Mouse (Mus musculus) 416B (cell line): ENCODE measurements at regions not wholly inside any gene's neighbourhood (a gene's known extent, or its start where the extent isn't known, plus 50 kb on each side); places are given as distances from the start of the nearest gene placed in this dataset.

ENCODE experiments used
- DNase-seq: peaks from one replicate; pipeline ENCODE4 v3.0.0; 2011; ENCODE audit warnings: low read depth

DNA sequence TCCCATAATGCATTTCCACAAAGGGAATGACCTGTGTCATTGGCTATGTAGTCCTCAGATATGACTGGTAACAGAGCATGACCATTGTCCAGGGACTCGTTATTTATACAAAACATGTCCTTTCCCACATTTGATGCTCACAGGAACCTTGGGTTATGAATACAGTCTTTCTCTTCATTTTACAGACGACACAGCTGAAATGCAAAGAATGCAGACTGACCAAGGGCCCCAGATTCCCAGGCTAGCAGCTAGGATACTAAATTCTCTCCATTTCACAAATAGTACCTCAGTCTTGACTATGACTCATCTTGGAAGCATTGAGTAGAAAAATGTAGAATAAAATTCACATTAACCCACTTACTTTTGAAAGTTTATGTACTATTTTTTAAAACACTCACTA lies 182.7 kb upstream of the Sox4 start:
- DNase-seq = no peak

DNA sequence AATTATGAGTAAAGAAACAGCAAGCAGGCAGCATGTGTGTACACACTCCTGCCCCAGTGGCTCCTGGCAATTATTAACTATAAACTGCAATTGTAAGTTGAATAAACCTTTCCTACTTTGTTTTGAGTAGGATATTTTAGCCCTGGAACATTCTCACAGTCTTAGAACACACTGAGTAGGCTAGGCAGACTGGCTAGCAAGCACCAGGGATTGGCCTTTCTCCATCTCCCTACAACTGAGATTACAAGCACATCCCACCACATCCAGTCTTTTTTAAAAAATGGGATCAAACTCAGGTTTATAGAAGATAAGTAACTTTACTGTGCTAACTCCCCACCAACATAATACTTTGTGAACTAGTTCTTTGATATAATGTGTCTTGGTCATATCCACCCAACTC lies 174.0 kb upstream of the Sox4 start:
- no peak for DNase-seq

DNA sequence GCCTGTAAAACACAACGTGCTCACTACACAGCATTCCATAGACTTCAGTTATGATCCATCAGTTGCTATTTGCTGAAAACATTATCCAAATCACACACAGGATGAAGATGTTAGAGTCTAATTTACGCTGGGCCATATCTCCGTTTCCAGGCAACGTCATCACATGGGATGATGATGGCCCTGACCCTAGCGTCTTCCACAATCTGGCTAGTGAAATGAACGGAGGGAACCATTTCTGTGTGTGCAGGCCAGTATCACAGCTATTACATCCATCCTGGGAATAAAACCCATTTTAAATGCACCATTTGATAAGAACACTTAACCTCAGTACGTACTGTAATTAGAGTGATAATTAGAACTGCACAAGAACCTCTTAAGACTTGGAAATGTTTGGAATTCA lies 170.0 kb upstream of the Sox4 start:
- DNase-seq = no peak

DNA sequence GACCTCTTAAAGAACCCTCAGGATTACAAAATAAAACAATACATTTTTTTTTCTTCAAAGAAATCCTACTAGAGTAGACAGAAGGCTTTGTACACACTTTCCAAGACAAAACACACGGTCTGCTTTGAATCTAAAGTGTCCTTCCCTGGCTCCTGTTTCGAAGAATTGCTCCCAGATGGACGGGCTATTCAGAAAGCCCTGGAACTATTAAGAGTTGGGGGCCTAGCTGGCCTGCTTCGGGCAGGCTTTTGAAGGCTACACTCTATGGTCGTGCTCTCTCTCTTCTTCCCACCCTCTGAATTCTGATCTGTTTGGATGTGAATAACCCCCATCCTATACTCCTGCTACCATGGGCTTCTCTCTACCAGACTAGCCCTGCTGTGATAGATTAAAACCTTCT lies 167.6 kb upstream of the Sox4 start:
- no peak for DNase-seq

DNA sequence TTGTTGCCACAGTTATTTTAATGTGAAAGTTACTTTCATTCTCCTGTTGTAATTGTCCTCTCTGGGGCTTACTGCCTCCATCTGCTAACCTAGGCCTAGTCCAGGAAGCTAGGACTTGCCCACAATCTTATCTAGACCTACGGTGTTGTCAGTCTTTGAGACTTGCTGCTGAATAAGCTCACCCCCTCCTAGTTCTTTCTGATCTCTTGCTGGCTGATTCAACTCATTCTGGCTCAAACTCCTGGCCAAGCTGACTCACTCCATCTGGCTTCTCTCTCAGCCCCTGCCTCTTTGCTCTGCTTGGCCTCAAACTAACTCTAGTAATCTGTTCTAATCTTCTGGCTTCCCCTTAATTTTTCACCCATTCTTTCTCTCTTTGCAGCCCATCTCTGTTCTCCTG lies 165.8 kb upstream of the Sox4 start:
- peak; percentile 65 for DNase-seq

DNA sequence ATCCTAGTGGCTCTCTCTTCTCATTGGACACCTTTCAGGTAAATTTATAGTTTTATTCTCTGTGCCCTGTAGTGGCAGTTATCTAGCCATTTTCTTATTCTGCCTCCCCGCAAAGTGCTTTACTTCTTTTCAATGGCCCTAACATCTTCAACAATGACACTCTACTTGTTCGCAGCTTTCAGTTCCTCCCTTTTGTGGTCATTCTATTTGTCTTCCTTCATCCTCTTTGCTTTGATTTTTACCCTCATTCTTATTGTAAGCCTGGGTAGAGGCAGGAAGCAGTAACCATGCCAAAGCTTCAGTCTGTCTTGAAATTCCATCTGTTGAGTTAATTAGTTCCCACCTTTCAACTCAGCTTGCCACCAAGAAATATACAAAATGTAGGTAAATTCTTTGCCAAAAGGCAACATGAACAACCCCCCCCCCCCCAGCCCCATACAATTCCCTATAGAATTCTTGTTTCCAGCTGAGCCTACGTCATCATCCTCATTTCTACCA lies 161.5 kb upstream of the Sox4 start:
- DNase-seq = no peak

DNA sequence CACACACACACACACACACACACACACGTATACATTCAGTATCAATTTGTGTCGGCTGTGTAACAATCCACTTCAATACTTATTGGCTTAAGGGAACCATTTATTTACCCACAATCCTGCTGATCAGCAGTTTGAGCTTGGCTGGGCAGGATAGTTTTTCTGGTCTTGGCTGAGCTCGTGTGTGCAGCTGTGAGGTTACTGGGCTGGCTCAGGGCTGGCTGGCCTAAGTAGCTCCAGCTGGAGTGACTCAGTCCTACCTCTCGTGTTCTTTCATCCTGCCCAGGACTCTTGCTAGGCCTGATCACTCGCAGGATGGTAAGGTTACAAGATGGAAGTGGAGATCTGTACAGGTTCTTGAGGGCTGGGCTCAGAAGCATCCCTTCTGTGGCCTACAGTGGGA lies 156.6 kb upstream of the Sox4 start:
- DNase-seq = no peak

DNA sequence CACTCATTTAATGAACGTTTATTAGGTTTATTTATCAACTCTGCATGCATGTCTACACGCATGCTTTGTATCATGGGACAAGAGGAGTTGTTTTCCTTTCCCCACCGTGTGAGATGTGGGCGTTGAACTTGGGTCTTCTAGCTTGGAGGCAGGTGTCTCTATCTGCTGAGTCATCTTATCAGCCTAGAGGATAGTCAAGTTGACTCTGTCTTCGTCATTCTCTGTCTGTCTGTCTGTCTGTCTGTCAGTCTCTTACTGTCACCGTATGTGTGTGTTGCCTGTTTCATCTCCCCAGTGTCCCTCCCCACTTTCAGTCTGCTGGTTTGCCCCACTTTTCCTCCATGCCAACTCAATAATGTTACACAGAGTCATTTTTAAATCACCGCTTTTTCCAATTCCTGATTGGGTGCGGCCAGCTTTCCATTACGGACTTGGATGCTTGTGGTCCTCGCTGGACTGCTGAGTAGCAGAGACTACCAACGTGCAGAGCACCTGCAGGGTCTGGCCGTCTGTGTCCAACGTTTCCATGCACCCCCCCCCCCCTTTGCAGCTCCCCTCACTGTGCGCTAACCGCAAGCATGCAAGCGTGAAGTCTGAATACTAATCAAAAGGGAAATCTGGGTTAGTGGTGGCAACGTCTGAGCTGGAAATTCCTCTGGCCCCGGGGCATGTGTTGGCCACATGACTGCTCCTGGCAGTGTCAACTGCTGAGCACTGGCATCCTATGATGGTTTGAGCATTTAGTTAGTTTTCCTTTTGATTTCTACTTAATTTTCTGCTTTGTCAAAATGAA lies 155.7 kb upstream of the Sox4 start:
- DNase-seq = no peak

DNA sequence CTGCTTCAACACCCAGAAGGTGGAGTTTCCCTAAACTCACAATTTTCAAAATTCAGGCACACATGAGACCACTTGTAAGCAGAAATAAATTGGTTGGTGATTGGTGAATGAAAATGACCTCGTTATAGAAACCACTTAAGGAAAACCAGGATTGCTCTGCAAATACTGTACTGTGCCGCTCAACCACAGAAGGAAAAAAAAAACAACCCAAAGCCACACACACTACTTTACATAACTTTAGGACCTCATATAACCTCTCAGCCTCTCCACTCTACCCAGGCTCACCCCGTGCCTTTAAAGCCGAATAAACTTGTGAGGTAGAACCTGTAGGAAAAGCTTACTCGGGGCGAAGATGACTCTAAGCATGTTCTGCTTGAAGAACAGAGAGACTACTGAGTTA lies 154.7 kb upstream of the Sox4 start:
- no peak for DNase-seq

DNA sequence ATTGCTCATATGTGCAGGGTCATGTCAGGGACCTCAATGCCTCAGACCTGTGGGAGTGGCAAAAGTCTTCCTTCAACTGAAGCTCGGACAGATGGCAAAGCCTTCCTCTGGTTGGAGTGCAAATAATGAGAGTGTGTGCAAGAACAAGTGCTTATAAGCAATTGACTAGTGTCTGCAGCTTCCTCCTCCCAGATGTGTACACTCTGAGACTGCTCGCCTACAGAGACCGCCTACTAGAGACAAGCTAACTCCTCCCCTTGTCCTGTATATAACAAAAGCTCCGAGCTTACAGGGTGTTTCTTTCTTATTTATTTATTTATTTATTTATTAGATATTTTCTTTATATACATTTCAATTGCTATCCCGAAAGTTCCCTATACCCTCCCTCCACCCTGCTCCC lies 138.7 kb upstream of the Sox4 start:
- no peak for DNase-seq

DNA sequence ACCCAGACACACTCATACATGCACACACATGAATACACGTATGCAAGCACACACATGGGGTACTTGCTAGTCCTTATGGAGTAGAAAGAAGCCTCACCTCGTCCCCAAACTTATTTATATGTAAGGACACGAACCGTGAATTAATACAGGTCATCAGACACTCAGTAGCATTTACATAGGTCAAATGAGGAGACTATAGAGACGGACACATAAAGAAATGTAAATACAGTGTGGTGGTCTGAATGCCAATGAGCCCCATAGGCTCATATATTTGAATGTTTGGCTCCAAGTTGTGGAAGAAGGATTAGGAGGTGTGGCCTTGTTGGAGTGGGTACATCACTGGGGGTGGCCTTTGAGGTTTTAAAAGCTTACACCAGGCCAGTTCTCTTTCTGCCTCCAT lies 133.3 kb upstream of the Sox4 start:
- DNase-seq = no peak

DNA sequence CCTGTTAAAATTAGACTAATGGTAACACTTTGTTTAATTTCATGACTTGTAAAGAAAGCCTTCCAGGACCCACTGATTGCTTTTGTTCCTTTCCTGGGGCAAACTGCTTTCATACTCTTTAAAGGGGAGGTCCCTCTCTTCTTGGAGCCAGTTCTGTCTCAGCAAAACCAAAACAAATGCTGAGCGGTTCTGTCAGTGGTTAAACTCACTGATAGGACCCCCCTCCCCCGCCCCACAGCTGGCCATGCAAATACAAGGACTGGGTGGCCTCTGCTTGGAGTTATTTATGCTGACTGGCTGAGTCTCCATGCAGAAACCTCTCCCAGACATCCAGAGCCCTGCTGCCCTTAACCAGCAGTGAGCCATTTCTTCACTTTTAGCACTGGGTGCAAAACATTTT lies 127.6 kb upstream of the Sox4 start:
- no peak for DNase-seq

DNA sequence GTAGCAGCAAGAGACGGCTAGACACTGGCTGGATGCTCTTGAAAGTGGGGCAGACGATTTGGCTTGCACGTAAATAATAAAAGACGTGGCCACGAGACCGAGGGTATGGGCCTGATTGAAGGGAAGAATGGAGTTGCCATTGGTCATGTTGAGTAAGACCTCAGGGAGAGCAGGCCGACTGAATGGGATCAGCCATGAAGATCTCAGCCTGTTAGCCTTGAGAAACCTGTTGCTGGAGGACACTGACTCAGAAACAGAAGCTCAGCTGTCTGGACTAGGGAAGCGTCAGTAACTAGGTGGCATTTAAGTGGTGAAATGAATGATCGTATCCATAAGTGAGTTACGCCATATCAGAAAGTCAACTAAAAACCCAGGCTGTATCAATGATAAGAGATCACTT lies 126.3 kb upstream of the Sox4 start:
- no peak for DNase-seq

DNA sequence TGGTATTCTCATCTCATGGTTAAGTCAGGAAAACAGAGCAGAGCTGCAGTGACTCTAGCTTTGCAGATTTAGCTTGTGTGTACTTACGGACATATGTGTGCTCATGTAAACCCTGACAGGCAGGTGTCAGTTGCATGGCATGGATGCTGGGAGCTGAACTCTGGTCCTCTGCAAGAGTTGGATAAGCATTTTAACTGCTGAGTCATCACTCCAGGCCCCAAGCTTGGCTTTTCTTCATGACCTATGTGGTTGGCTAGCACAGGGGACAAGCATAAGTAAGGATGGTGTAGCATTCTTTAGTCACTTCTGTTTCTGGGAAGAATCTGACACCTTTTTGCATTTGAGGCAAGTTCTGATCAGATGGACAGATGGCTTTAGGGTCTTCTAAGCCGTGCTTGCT lies 120.1 kb upstream of the Sox4 start:
- DNase-seq = no peak

DNA sequence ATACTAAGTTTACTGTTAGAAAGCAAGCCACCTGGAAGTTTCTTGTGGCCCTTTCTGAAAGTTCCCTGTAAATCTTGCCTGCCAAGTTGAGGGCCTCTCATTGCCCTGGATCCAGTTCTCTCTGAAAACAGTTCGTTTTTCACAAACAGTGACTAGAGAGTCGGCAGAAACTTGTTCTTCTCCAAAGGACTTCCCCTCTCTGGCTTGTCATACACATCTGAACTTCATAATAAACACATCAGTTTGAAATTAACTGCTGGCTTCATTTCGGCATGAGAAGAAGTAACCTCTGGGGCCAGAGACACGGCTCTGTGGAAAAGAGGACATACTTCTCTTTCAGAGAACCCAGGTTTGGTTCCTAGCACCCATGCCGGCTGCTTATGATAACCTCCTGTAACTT lies 110.4 kb upstream of the Sox4 start:
- DNase-seq = no peak

DNA sequence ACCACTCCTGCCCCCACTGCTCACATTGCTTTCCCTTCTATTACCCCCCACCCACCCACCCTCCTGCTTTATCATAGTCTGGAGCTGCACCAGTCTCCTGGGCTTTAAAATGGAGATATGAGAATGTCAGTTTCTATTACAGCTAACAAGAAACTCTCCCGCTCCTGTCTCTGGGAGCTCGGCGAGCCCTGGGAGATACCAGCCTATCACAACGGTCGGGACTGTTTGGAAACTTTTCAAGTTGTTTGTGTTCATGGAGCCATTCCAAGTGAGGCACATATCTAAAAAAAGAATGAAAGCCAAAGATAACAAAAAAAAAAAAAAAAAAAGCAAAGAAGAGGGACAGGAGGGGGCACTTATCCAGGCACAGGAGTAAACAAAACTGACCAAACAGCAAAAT lies 105.2 kb upstream of the Sox4 start:
- no peak for DNase-seq

DNA sequence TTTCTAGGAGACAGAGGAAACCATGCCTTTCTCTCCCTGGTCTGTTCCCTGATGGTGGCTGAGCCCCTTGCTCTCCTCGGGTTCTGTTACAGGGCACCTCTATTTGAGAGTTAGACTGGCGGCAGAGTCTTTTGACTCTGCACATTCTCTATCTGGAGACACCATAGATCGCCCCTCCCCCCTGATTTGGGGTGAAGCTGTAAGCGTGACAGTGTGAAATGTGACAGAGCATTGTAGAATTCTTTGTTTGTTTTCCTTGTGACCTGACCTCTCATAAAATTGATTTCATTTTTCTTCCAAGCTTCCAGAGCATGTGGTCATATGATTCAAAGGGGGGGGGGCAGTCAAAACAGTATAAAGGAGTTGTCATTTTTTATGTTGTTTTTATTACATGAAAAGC lies 96.2 kb upstream of the Sox4 start:
- DNase-seq = no peak

DNA sequence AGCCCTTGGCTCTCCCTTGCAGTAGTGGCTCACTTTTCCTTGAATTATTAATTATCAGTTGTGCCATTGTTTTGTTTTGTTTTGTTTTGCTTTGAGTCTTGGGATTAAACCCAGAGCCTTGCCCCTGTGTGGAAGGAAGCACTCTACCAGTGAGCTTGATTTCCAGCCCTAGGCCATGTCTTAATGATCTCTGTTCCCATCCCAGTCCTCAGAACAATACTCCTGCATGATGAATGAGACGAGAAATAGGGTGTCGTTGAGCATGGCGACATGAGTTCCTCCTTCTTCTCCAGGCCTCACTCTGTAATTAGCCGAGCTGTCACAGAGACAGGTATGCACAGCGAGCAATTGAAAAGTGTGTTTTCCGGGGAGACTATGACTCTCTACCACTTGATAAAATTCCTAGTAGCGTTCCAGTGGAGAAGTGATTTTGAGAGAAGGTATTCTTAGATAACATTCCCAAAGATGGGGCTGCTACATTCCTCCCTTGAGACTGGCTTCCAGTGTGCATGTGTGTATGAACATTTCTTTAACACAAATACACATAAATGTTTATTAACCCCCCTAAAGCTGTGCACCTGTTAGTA lies 95.6 kb upstream of the Sox4 start:
- no peak for DNase-seq

DNA sequence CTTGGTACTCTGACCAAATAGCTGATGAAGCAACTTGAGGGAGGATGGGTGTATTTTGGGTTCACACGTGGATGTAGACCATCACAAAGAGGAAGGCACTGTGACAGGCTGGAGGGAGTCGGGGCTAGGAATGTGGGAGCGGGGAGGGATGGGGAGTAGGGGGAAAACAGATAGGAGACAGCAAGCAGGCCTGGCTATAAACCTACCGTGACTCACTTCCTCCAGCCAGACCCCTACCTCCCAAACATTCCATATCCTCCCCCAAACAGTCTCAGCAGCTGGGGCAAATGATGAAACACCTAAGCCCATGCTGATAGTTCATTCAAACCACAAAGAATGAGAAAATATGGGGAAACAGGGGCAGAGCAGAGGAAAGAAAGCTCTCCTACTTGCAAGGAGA lies 91.1 kb upstream of the Sox4 start:
- DNase-seq = no peak

DNA sequence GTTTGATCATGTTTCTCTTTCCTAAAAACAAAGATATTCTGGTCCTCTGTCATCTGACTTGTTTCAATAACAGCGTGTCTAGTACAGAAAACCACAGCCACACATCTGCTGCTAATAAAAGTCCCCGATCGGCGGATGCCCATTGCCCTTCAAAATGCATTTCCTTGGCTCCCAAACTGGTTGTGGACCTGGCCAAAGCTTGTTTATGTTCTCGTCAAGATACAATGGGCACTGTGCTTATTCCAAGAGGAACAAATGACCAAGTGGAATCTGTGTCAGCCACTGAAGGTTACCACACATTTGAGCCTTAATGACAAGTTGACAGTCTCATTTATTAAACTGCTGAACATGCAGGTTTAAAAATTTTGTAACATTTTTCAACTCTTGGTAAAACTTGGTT lies 86.8 kb upstream of the Sox4 start:
- no peak for DNase-seq

DNA sequence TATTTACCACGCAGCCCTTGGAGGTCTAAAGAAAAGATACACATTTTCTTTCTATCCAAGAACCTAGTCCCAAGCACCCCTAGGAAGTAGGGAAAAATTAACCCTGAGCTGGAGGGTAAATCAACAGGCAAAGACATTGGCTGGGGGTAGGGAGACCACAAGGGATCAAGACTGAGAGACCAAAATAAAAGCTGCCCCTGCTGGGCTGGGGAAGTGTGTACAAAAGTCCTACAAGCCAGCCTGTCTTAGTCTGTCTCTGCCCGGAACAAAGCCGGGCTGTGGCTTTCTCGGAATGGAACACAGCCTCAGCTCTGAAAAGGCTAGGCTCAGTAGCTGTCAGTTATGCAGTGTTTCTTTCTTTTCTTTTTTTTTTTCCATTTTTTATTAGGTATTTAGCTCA lies 81.4 kb upstream of the Sox4 start:
- no peak for DNase-seq

DNA sequence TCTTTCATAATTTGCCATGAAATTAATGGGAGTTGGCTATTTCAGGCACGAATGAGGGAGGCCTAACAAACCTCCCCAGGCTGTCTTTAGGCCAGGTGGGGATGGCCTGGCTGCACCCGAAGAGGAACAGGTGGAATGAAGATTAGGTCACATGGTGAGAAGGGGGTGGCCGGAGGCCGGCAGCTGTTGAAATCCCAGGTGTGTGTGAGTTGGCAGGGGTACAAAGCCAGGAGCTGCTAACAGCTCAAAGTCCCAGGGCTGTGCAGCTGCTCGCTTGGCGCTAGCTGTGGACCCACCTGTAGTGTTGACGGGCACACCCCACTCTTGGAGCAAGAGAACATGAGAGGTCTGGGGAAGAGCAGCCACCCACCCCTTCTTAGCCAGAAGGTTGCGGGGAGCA lies 80.9 kb upstream of the Sox4 start:
- no peak for DNase-seq

DNA sequence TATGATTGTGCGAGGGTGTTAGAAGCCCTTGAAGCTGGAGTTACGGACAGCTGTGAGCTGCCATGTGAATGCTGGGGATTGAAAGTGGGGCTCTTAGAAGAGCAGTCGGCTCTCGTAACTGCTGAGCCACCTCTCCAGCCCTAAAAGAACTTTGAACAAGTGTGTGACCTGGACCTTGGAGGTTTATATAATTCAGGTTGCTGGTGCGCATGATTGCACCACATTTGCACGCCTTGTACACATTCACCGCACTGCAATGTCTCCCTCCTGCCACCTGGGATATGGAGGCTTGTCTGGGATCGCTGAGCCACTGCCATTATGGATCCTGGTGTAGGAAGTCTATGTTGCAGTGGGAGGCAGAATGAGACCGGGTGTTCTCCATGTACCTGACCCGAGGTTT lies 73.6 kb upstream of the Sox4 start:
- no peak for DNase-seq

DNA sequence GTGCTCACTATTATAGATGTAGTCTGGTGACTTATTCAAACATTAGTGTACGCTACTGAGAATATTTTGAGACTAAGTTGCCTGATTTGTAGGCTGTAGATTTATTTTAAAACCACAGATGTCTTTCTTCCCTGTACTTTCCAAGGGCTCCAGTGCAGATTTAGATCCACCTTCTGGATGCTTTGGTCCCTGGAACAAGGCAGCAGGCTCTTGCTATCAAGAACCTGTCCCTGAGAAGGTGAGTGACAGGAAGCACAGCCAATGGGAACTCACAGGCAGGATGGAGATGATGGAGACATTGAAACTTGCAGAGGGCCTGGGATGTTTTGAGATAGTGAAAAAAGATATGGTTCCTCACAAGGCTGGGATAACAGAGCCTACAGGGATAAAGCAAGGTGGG lies 70.0 kb upstream of the Sox4 start:
- no peak for DNase-seq
